Mouse (Mus musculus): ENCODE results near the gene Dynlt1a.
"Not testable (repeated sequence)": the region's sequence is repeated elsewhere in the genome, so short reads cannot be mapped to it uniquely, and the experiment has no call there.

DNA sequence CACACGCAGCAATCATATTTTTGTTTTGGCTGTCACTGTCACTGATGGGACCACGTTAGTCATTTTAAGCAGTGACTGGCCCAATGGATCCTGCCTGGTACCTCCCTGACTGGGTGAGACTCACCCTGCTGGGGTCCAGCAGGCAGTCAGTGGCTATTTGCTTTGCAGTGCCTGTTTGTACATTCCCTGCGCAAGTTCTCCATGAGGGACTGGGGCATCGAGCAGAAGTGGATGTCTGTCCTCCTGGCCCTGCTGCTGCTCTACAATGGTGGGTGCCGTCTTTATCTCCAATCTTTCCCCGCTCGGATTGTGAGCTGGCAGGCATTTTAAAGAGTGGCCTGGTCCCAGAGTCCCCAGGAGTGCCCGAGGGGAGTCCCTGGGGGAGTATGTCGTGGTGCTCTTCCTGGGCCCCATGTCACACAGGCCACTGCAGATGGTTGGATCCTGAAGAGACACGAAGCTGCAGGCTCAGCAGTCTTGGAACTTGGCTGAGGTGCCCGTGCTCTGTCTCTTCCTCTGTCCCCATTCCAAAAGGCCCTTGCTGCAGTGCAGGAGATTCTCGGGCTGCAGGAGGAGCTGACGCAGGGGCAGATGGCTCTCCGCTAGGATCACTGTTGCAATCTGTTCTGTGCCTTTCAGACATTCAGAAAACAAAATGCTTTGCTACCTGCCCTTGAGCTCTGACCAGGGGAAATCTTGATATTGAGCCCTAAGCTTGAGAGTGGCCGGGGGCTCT is 20.1 kb downstream of the Dynlt1a start:
- not testable (repeated sequence) for TF ChIP-seq POLR2A (IDR thresholded peaks at IDR 0.05; ENCODE audit: low read depth, low read length); CTCF (IDR thresholded peaks at IDR 0.05; ENCODE audit: borderline replicate concordance, insufficient read depth, low read length)

Data from embryonic fibroblast, embryonic 13.5 days (primary cell).